Mouse (Mus musculus) olfactory bulb, adult 2 months (tissue): ENCODE data around the gene Bsx. TPM values are rescaled to one million over a fixed set of nuclear protein-coding genes. Genes with fewer than 3 reads are reported as not detected.

Source experiments
- H3K27ac ChIP-seq: fragments of 200-500 bp; 2 replicates; pipeline ENCODE4 v1.5.1; 2012; ENCODE audit warnings: low read depth, low read length; ENCODE audit not compliant: insufficient read depth
- H3K4me1 ChIP-seq: fragments of 200-500 bp; 2 replicates; pipeline ENCODE4 v1.6.1; 2012; ENCODE audit warnings: low read length; ENCODE audit not compliant: control insufficient read depth, insufficient read depth
- H3K4me3 ChIP-seq: fragments of 200-500 bp; 2 replicates; pipeline ENCODE4 v1.5.1; 2012; ENCODE audit warnings: mild to moderate bottlenecking, low read depth, low read length, moderate library complexity; ENCODE audit not compliant: insufficient read depth
- CTCF ChIP-seq: fragments of 200-500 bp; IDR thresholded peaks from 2 replicates; pipeline ENCODE4 v1.5.1; 2012; ENCODE audit warnings: low read depth, mild to moderate bottlenecking, low read length, moderate library complexity; ENCODE audit not compliant: insufficient read depth
- POLR2A ChIP-seq: fragments of 200-500 bp; IDR thresholded peaks from 2 replicates; pipeline ENCODE4 v1.6.1; 2012; ENCODE audit warnings: mild to moderate bottlenecking, low read depth, low read length, moderate library complexity; ENCODE audit not compliant: insufficient read depth
- WGBS: fragments of 180-500 bp; shearing (Covaris S2); methylation state at CpG from one replicate; pipeline ENCODE4 v1.1.7; 2018; 5-methylcytosine and 5-hydroxymethylcytosine counted together
- polyA plus RNA-seq: library from polyadenylated mRNA; stranded (reverse); fragments of >200 nt; gene quantifications from 2 replicates; pipeline ENCODE4 v1.2.4, GENCODE M21; 2012; ENCODE audit warnings: low replicate concordance; ENCODE audit not compliant: missing spikeins, insufficient read depth, insufficient read length

Gene Bsx
- polyA plus RNA-seq = not detected in 2 replicates

DNA sequence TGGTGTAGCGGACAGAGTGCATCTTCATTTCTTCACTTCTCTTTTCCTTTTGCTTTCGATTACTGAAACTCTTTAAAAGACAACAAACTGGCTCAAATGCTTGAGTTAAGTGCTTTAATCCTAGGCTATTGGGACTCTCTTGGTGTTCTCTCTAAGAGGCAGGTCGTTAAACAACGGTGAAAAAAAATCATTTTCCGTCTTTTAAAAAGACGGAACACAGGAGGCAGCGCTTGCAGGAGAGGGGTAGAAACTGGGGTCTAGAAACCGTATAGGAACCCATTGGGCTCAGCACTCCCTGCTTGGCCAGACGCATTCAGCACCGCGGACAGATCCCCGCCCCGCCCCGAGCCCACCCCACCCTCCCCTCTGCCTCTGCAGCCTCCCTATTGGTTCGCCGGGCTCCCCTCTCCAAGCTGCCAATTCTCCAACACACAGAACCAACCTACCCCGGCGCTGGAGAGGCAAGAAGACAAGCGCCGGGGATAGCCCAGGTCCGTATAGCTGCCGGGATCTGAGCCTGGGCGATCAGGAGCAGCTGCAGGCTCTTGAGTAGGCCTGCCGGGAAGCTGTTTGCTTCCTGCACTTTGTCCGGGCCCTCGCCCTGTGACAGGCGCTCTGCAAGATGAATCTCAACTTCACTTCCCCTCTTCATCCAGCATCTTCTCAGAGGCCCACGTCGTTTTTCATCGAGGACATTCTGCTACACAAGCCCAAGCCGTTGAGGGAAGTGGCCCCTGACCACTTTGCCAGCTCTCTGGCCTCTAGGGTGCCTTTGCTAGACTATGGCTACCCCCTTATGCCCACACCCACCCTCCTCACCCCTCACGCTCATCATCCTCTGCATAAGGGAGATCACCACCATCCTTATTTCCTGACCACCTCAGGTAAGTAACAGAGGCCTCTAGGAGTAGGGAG is at the start of gene Bsx:
Gene Bsx (plus strand): TSS at position 572 of the 915 bp plus-strand sequence.
- Histone ChIP-seq H3K27ac (no peak within 1 kb of the TSS), H3K4me3 (no peak within 1 kb of the TSS), H3K4me1 (peaks cover 6% of the 10 kb centered on the region)
- TF ChIP-seq CTCF = no peak
- TF ChIP-seq POLR2A = no peak
- 5% methylated on average over 32 of the region's 32 CpGs for WGBS

DNA sequence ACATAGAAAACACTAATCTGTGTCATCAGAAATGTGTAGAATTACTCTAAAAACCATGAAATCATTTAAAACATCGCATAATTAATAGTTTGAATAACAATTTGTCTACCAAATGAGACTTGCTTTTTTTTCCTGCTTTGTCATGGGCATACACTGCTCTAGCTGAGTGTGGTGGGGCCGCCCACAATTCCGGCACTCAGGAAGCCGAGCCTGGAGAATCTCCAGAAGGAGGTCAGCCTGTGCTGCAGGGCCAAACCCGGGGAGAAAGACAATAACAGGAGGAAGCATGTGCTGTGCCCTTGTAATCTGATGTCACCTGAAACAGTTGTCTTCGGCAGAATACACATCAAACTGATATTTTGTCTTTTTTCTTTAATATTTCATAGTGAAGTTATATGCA is 48.3 kb upstream of the Bsx start:
- no peak for TF ChIP-seq POLR2A
- TF ChIP-seq CTCF = no peak
- WGBS = 31% methylated on average over 6 of the region's 6 CpGs

DNA sequence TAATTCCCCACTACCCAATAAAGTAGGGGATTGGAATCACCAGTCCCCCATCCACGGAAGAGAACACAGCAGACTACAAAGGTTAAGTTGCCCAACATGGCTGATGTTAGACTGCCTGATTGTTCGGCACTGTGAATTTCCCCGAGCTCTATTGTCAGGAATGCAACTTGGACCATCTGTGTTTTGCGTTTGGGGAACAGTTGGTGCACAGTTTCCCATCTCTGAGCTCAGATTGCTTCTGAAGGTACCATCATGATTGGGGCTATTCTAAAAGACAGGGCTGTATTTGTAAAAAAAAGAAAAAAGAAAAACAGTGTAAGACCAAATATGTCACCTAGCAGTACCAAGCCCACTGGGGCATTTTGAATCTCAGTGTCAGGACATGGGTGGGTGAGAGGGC is 46.6 kb upstream of the Bsx start:
- WGBS = 79% methylated on average over 4 of the region's 4 CpGs
- Histone ChIP-seq H3K27ac (no peak overlapping the region), H3K4me1 (peaks cover 2% of the 10 kb centered on the region; the same call in 1 of the 2 replicates), H3K4me3 (no peak overlapping the region)
- TF ChIP-seq POLR2A (no peak), CTCF (no peak)

More for the DNA sequence above, 48.3 kb upstream of the Bsx start:
- H3K4me3 ChIP-seq = no peak overlapping the region
- no peak overlapping the region for H3K27ac ChIP-seq
- H3K4me1 ChIP-seq = peaks cover 4% of the 10 kb centered on the region; the same call in 1 of the 2 replicates

DNA sequence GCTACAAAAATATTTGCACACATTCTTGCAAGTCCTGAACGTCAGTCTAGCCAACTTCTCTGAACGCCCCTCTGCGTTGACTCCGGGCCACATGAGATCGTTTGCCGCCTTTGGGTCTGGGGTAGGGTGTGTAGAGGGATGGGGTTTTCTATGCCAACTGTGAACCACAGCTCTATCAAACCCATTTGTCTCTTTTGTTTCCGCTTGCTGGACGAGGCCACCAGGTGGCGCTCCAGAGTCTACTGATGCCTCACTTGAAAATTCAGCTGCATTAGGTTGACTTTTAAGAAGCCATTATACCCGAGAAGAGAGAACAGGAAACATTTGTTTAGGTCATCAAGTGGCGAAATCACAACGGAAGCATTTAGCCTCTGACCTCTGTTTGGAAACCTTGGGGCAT is 39.4 kb upstream of the Bsx start:
- TF ChIP-seq POLR2A = no peak
- peak; percentile 37; the same call in 1 of the 2 replicates for TF ChIP-seq CTCF
- Histone ChIP-seq H3K27ac (no peak overlapping the region), H3K4me1 (no peaks in the 10 kb centered on the region; the same call in 1 of the 2 replicates), H3K4me3 (no peak overlapping the region)
- WGBS = 5% methylated on average over 12 of the region's 12 CpGs

DNA sequence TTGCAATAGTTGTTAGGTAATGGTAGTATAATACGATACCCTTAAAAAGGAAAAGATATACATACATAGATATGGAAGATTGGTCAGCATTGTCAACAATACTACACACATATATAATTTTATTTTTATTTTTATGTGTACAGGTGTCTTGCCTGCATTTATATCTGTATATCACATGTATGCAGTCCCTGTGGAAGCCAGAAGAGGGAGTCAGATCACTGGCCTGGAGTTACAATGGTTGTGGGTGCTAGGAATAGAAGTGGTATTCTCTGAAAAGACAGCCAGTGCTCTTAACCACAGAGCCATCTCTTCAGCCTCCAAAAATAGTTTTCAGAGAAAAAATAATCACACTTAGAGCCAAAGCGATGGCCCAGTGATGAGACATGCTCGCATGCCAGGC is 37.2 kb upstream of the Bsx start:
- H3K27ac ChIP-seq = no peak overlapping the region
- H3K4me3 ChIP-seq = no peak overlapping the region
- 97% methylated on average over 3 of the region's 3 CpGs for WGBS
- no peaks in the 10 kb centered on the region; the same call in 1 of the 2 replicates for H3K4me1 ChIP-seq
- no peak for TF ChIP-seq POLR2A
- no peak for TF ChIP-seq CTCF

DNA sequence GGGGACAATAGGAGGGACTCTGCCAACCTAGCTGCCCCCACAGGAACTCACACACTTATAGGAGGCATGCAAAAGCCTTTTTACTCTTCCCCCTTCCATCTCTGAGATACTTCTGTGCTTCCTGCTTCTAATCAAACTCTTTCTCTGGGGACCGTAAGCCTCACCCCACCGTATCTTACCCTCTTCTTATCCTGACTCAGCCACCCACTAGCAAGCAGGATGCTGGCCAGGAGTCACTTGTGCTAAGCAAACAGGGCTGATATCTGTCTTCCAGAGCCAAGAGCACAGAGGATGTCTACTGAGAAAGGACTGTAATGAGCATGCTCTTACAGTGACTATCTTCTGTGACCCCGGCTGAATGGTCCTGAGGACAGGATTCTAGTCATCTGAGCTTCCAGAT is 34.3 kb upstream of the Bsx start:
- no peak for TF ChIP-seq CTCF
- H3K4me3 ChIP-seq = no peak overlapping the region
- H3K27ac ChIP-seq = no peak overlapping the region
- no peaks in the 10 kb centered on the region for H3K4me1 ChIP-seq
- WGBS = 93% methylated on average over 3 of the region's 3 CpGs

DNA sequence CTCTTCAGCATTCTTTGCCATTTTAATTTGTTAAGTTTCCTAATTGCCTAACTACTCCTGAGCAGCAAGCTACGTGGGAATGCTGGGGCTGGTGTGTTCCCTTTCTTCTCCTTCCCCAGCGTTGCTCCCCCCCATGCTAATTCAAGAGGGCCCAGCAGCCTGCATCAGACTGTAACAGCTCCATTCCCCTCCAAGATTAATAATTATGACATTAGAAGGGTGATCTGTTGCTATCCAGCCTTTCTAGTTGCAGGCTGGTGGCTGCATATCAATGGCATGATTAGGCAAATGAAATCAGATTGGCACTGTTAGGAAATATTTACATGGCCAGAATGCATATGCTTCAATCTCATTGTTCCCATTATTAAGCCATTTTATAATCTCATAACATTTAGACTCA is 22.4 kb upstream of the Bsx start:
- 38% methylated on average over 2 of the region's 2 CpGs for WGBS
- no peak for TF ChIP-seq POLR2A
- TF ChIP-seq CTCF = no peak
- H3K27ac ChIP-seq = no peak overlapping the region
- no peak overlapping the region for H3K4me3 ChIP-seq
- no peaks in the 10 kb centered on the region for H3K4me1 ChIP-seq

DNA sequence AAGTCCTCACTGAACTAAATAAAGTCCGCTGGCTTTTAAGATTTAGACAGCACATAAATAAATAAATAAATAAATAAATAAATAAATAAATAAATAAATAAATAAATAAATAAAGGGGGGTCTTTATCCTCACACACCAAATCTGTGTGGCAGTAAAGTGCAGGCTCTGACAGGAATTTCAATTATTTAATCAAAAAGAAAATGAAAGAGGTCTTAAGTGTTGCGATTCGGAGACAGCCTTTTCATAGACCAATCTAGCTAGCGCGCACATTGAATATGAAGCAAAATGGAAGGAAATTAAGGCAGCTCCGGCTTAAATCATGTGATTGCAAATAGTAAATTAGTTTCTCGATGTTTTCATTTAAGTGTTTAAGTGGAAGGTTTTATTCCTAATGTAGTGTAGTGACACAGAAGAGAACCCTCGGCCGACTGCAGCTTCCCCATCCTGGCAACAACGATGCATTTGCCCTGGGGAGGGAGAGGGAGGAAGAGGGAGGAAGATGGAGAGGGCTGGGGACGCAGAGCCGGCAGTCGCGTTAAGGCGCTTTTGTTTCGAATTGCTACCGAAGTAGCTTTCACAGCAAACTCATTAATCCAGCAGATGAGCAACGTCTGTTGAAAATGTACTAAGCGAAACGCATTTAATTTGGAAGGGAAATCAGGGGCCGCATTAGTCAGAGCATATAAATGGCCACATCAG is 15.3 kb upstream of the Bsx start:
- no peak overlapping the region for H3K27ac ChIP-seq
- H3K4me3 ChIP-seq = peak overlapping the region; percentile 31
- WGBS = 2% methylated on average over 21 of the region's 21 CpGs
- TF ChIP-seq CTCF (no peak), POLR2A (no peak)
- peaks cover 2% of the 10 kb centered on the region; the same call in 1 of the 2 replicates for H3K4me1 ChIP-seq

DNA sequence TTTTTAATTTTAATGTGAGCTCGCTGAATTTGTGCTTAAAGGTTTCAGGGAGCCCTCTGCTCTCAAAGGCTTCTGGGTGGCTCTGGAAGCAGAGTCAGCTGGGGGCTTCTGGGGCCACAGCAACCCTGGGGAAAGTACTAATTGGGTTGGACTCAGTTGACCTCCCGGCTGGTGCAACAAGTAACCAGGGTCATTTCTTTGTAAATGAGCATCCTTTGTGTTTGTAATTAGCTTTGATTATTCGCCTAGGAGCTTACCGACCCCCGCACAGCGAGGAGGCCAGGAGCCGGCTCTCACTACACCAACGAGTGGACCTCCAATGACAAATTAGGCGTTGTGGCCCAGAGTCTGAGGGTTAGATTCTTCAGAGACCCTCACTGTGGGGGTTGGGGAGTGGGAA is 14.7 kb upstream of the Bsx start:
- TF ChIP-seq CTCF (no peak), POLR2A (no peak)
- H3K4me1 ChIP-seq = peaks cover 2% of the 10 kb centered on the region; the same call in 1 of the 2 replicates

More for the DNA sequence above, 14.7 kb upstream of the Bsx start:
- H3K4me3 ChIP-seq = no peak overlapping the region
- WGBS = 18% methylated on average over 9 of the region's 9 CpGs
- no peak overlapping the region for H3K27ac ChIP-seq
